Mouse (Mus musculus) 3134 (cell line): Measurements from ENCODE around the gene Flywch2.

ENCODE experiments used
- DNase-seq: peaks from one replicate; pipeline ENCODE4 v3.0.0-alpha.2; 2011; ENCODE audit warnings: low spot score; ENCODE audit not compliant: insufficient read length; ENCODE audit errors: extremely low read depth

The Flywch2 gene

DNA sequence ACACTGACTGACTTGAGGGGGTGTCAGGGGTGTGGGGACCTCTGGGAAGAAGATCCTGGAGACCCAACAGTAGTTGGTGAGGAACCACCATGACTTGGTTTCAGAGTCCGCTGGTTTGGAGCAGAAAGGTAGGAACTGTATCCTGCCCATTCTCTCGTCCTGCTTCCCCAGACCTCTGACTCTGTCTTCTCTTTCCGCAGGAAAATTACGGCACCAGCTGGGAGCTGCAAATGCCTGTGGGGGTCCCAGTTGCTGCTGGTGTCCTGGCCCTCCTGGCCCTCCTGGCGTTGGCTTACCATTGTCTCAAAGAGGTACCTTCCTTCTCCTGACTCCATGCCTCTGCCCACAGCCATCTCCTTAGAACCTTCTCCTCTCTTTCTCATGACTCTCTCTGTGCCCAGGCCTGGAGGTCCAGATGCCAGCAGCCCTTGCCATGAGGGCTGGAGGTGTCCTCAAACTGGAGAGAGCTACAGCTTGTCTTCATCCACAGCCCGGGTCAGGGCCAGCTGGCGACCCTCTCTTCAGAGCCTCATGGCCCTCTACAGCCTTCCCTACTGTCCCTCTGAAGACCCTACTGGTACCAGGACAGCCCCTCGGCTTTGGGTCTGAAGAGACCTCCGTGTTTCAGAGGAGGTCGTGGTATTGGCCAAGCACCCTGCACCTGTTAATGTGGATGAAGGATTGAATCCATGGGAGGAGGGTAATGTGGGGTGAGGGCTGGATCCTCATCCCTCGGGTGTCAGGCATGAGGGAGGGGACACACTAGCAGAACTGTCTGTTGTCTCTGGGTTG is 36.3 kb downstream of the Flywch2 start:
- DNase-seq, result no peak

DNA sequence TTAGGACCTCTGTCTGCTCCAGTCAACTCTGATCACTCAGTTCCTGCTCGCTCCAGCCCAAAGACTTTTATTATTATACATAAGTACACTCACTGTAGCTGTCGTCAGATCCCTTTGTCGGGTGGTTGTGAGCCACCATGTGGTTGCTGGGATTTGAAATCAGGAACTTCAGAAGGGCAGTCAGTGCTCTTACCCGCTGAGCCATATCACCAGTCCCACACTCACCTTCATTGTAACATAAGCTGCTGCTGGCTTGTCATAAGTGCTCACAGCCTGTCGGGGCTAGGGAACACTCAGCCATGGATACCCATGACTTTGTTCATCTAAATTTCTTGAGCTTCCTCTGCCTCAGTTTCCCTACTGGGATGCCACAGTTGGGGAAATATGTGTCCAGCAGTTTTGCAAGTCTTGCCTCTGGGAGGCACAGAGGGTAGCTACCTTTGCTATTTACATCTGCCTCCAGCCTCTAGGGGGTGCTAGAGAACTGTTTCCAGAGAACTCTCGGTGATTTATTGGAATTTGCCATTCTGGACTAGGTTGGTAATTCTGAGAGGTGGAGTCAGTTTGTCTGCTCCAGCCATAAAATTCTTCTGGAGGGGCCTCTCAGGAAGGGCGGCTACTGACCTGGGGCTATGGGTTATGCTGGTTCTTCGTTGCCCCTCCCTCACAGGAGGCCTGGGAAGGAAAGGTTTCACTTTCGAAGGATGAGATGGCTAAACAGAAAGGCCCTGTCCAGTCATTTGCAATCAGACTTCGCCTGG is 37.1 kb downstream of the Flywch2 start:
- DNase-seq, result peak; percentile 57

DNA sequence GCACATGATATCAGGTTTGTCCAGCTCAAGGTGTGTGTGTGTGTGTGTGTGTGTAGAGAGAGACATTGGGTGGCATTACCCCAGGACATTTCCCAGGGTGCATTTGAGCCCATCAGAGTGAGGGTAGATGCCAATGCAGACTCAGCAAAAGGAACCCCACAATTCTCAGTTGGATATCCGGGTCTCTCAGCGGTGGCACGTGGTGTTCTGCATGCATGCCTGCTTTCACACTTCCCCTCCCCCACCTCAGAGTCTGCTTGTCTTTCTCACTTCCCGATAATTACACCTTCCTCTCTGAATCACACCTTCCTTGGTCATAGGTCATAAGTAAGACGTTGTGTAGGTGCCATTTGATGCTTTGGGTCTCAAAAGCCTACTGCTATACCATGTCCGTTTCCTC is 37.9 kb downstream of the Flywch2 start:
- no peak for DNase-seq

DNA sequence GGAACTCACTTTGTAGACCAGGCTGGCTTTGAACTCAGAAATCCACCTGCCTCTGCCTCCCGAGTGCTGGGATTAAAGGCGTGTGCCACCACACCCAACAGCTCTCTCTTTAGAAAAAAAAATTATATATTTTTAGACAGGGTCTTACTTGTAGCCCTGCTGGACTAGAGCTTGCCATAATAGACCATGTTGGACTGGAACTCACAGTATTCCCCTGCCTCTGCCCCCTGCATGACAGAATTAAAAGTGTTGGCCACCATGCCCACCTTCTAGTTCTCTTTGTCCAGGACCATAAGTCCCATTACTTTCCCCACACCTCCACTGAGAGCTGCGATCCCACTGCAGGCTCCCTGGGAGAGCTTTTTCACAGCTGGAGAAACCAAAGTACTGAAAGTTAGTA is 38.4 kb downstream of the Flywch2 start:
- no peak for DNase-seq

DNA sequence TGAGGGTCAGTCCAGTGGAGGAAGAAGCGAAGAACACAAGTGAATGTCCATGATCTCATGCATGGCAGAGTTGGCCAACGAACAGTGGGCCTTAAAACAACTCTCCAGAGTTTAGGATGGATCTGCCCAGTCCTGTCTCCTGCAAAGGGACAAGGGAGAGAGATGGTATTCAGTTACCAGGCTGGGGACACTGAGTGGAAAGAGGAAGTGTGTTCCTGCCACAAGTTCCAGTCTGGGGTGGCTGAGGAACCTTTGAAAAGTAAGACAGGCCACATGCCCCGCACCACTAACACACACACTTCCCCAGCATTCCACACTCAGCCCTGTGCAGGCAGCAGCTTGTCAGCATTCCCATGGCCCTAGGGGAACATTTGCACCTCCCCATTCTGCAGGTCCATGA is 39.1 kb downstream of the Flywch2 start:
- DNase-seq, result no peak

DNA sequence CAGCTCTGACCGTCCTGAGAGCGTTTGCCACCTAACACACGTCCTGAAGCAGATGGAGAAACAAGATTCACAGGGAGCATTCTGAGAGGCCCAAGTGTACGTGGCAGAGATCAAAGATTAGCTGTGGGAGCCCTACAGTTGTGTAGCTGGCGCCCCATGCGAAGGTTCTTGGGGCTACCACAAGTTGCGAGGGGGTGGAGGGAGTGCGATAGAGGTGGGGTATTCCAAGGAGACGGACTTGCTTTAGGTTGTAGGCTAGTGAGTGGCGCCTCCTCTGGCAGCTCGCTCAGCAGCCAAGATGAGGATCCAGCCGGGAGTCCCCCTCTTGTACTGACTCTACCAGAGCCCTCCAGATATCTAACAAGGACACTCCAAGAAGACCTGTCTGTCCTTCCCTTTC is 39.6 kb downstream of the Flywch2 start:
- no peak for DNase-seq

DNA sequence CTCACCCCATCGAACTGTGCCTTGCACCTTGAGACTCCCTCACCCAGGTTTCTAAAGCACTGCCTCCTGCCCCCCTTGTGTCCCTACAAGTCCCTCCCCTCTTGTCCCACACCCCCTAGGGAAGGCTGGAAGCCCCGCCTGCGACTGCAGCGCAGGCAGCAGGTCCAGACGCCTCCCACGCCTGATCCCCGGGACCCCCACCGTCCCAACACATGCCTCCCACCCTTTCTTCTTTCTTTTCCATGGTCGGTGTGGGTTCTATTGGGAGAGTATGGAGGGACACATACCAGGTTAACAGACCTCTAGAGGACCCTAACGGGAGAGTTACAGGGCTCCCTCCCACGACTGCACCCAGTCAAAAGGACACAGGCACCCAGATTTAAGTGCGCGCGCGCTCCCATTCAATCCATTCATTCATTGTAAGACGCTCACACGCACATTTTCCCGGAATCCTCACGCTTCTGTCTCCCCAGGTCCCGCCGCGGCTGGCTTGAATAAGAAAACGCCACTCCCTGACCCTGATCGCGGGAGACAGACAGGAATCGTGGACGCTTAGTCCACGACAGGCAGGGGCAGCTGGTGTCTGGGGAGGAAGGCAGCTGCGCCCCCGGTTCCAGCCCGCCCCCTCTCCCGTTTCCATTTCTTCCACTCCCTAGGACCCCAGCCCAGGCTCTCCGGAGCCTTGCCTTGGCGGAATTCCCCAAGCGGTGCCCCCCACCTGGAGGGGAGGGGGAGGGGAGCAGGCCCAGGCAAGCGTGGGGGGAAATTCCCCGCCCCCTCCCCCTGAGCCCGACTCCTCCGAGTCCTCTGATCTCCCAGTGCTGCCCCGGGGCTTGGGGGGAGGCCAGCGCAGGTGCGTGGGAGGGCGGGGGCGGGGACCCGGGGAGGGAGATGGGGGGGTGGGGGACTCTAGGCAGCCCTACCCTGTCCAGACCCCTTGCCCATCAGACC is 40.3 kb downstream of the Flywch2 start, which contains the start of gene Kremen2:
Kremen2 (minus strand) TSS at position 533 of the 951 bp plus-strand sequence.
- no peak for DNase-seq

DNA sequence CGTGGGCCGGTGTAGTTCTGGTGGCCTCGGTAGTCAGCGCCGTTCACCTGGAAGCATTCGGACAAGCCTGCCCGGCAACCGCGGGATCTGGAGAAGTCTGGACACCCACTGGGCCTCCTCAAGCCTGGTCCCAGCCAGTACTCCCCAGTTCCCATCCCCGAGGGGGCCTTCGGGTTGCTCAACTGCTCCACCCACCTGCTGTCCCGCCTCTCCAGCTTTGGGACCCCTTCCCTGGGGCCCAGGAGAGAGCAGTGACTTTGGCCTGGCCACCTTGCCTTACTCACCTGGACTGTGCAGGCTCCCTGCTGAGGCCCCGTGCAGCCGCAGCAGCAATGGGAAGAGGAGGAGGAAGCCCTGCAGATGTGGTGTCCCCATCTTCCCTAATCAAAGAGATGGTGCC is 41.2 kb downstream of the Flywch2 start:
- no peak for DNase-seq

DNA sequence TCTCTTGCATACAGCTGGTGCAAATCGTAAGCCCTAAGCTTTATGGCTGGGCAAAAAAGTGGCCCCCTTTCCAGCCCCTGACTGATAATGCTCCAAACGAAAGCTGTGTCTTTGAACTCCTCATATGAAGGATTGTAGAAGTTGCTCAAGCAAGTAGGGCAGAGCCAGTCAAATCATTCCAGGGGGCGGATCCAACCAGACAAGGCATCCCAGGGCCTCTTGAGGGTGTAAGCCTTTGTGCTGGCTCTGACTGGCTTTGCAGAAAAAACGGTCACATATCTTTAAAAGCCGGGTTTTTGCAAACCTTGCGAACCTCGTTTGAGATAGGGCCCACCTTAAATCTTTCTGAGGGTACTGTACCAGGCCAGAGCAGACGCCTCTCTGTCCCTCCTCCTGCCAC is 41.8 kb downstream of the Flywch2 start:
- no peak for DNase-seq

DNA sequence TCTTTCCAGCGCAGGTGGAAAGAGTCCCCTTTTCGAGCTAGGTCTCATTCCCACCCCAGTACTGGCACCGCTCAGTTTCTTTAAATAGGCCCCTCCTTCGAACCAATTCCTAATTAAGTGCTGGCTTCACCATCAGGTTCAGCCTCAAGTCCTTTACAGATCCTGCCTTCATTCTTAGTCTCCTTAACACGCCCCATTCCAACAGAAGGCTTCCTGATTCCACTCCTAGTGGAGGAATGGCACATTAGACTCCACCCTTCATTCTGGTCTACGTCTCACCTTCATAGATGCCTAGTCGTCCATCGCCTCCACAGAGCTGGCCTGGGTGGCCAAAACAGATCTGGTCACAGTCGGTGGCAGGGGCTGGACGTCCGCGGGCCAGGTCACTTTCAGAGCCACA is 42.9 kb downstream of the Flywch2 start:
- DNase-seq, result no peak

DNA sequence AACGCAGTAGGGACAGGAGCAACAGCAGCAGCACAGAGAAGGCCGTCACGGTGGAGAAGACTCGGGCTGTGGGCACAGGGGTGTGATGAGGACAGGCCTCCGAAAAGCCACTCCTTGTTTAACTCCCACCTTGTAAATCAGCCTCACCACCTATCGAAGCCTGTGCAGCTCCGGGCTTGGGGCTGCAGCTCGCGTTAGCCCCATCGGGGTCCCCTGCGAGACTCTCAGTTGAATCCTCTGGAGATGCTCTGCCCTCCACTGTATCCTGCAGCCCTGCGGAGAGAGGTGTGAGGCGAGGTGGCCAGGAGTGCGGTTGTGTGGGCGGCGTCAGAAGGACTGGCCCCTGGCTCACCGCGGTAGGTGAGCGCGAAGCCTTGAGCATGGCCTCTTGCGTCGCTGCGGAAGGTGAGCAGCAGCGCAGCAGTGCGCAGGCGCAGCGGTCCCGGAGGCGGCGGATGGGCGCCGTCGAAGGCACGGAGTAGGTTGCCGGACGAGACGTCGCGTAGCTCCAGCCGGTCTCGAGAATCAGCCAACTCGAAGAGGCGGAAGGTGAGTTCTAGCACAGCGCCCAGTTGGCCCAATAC is 43.6 kb downstream of the Flywch2 start:
- no peak for DNase-seq

DNA sequence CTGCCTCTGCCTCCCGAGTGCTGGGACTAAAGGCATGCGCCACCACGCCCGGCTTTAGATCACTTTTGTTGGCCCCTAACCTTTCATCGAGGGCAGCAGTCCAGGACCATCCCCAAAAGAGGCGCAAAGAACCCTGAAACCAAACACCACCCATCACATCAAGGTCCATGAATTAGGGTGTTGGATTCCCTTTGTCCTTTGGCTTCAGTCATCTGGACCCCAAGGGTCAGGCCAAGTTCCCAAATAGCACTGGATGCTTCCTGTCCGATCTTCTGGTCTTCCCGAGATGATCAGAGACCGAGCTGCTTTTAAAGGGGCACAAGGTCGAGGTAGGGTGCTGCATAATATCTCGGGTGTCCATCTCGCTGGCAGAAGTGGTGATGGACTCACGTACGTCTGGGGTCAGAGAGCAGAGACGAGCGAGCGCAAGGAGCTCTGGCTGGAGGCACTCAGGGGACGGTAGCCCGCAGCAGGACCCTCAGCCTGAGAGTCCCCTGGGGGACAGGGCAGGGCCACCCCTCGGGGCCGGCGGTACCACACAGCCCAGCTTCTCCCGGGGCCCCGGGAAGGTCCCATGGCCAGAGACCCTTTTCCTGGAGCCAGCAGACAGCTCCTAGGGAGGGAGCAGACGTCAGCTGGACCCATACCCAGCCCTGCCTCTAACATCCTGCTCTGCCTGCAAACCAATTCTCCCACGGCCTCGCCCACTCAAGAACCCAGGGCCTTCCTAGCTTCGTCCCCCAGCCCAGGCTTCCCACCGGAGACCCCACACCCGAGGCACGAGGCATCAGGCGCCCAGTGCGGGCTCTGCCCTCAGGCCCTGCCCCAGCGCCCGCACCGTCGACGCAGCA is 44.3 kb downstream of the Flywch2 start:
- DNase-seq, result no peak

DNA sequence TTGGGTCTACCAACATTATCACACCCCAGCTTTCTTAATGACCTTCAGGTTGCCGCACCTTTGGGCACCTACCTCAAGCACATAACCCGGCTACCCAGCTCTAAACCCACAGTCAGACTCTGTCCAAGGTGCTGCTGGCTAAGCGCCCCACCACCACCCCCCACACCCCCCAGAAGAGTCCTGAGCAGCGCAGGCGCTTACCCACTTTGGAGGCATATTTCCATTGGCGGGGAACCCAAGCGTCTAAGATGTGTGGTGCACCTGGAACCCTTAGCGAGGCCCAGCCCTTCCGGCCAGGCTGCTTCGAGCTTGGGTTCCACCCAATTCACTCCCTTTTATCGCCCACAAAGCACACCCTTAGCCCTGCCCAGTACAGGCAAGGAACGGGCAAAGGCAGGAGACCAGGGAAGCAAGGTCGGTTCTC is 45.3 kb downstream of the Flywch2 start, which contains the start of gene Paqr4:
Paqr4 (minus strand) TSS at position 270 of the 424 bp plus-strand sequence.
- no peak for DNase-seq

DNA sequence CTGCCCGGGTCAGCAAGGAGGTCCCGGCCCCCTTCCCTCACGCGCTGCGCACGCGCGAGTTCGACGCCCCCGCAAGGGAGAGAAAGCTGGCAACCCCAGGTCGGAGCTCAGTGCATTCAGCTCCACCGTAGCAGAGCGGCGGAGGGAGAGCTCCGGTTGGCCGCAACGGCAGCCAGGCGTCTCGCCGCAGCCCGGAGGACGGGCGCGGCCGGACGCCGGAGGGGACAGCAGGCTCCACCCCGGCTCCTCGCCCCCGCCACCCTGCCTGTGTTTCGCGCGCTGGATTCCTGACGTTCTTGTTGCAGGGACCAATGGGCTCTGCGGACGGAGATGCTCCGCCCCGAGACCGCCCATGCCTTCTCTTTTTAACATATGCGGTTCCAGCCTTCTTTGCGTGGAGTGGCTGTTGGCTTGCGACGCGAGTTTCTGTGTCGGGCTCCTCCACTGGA is 45.7 kb downstream of the Flywch2 start:
- peak; percentile 87 for DNase-seq

DNA sequence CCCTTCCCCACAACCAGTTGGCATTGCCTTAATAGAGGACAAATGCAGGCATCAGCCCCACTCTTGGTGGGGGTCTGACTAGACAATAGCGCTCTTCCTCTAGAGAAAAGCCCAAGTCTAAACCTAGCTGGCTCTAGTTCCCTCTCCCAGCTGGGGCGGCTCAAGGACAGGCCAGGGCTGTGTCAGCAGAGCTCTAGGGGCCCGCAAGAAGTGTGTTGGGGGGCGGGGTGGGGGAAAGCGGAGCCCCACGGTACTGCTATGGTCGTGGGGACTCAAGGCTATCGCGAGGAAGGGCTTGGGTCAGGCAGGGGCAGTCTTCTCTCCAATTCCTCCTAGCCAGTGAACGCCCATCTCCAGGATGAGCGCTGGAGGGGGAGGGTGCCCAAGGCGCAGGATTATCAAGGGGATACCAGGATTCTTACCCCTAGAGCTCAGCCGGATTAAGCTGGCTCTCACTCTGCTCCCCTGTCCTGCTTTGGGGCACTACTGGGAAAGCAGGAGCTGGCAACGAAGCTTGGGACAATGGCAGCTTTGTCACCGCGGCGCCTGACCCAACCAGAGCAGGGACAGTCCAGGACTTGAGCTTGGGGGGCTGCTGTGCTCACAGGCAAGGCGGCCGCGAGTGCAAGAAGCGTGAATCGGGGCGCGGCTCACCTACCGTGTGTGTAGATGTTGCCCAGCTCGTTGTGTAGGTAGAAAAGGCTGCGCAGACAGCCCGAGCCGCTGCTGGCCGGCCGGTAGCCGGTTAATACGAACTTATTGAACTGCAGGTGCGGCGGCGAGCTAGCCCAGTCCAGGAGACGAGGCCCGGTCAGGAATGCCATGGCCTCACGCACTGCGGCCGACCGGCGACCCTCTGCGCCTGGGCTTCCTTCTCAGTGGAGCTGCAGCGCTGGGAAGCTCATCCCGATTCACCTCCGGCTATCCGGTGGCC is 46.4 kb downstream of the Flywch2 start:
- DNase-seq, result no peak

DNA sequence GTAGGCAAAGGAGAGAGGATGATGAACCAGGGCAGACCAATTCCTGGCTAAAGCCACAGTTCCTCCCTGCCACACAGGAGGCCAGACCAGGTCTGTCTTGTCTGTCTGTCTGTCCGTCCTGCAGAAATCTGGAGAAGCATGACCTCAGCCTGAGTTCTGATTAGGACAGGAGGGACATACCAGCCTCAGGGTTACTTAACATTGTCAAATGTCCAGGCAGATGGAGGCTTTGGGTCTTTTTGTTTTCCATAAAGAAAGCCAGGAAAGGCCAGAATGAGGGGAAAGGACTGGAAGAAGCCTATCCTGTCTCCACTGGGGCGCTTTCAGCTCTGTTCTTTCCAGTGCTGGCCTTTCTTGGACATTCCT is 47.1 kb downstream of the Flywch2 start:
- DNase-seq, result no peak

DNA sequence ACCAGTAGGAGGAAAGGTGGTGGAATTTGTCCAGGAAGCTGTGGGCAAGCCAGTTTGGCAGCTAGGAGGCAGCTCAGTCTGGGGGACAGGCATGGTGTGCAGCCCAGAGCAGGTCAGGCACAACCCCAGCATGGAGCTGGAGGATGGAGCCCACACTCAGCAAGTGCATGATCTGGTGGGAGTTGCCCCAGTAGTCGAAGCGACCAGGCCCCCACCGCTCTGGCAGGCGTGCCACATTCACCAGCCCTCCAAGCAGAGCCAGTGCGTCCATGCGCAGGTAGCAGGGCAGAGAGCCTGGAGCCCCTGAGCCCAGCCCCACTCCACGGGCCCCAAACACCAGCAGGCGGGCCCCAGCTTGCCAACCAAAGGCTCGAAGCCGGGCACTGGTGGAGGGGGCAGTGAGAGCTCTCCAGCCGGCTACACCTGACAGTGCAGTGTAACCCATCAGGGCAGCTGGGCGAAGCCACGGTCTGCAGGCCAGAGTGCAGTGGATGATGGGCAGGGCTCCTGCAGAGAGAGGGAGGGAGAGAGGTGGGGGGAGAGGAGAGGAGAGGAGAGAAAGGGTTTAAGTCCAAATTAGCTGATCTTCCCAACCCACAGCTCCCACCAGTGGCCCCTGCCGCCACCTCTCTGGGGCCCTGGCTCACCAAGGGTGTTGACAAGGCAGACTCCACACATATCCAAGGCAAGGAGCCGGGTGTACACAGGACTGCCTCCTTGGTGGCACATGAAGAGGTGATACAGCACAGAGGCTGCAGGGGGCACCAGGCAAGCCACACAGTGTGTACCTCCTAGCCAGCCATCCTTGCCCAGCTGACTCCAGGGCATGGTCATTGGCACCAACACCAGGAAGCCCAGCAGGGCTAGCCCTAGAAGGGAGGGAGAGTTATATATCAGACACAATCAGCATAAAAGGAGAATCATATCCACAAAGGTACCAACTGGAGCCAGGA is 48.1 kb downstream of the Flywch2 start:
- no peak for DNase-seq
